Mouse (Mus musculus): ENCODE measurements around the gene Isoc2a.
"Not testable (repeated sequence)": the region's sequence is repeated elsewhere in the genome, so short reads cannot be mapped to it uniquely, and the experiment has no call there.

Isoc2a gene

DNA sequence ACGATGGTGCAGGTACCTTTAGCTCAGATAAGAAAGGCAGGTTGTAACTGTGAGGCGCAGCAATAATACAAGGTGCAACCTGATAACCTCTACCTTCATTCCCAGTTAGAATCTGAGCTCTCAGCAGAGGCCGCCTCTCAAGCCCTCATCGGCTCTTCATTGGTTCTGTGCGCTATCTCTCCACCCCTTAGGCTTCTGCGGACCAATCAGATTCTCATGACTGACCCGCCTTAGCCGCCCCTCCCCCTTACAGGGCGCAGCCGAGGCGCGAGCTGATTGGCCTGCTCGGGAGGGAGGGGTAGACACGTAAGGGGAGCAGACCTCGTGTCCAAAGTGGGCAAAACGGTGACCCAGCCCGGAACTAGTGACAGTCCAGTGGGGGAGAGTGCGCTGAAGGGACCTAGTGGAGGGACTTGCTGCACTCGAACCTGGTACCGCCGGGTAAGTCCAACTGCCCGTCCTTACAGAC is at the start of gene Isoc2a:
Gene Isoc2a (plus strand): TSS at position 401 of the 469 bp plus-strand sequence.
- DNase-seq (ENCODE audit: low spot score in 2 of 2), result peak; percentile 85

DNA sequence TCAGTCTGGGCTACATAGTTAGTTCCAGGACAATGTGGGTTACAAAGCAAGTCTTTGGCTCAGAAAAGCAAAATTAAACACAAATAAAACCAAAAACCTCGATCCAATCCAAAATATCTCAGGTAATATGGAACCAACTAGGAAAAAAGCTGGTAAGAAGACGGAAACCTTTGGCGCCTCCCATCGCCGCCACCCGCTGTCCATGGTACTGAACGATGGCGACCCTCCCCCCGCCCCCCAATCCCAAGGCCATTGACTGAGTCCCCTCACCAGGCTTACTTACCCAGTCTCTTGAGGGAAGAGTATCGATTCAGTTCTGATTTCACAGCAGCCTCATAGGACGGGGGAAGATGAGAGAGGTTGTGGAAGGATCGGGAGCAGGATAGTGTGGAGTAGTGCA is 46.5 kb upstream of the Isoc2a start:
- no peak for DNase-seq (ENCODE audit: low spot score in 2 of 2)

DNA sequence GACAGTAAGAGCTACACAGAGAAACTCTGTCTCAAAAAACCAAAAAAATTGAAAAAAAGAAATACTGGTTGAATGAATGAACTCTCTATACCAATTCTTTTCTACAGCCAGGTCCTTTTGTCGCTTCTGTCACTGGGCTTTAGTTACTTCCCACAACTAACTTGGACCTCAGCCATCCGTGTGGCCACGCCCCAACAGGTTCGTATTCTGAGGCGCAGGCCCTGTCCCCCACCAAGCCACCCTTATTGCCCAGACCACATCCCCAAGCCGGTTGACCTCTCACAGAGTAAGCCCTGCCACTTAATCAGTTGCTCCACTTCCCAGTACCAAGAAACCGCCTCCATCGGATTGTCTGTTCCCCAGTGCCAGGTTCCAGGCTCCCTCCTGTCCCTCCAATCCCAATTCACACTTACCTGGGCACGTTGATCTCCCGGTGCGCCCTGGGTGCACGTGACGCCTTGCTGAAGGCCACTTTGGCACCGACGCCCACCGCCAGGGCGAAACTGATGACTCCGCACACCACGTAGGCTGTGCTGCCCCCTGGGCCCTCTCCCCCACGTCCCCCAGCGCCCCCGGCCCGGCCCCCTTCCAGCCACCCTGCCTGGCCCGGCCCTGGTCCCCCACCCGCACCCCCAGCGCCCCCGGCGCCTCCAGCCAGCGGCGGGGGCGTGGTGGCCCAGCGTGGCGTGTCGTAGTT is 41.2 kb upstream of the Isoc2a start:
- no peak for DNase-seq (ENCODE audit: low spot score in 2 of 2)

DNA sequence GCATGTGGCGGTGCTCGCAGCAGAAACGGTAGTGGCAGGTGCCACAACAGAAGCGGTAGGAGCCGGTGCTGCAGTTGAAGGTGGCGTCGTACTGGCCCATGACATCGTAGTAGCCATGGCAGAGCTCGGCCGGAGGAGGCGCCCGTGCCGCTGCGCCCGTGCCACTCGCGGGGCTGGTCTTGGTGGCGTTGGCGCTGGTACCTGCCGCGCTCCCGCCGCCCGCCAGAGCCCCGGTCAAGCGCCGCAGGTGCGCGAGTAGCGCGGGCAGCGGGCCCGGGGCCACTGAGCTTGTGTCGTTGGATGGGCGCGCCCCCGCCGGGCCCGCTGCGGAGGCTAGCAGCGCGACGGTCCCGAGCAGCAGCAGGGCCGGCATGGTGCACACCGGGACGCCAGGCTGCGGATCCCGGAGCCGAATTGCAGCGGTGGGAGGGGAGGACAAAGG is 40.6 kb upstream of the Isoc2a start:
- DNase-seq (ENCODE audit: low spot score in 2 of 2), result peak; percentile 18 to 49

DNA sequence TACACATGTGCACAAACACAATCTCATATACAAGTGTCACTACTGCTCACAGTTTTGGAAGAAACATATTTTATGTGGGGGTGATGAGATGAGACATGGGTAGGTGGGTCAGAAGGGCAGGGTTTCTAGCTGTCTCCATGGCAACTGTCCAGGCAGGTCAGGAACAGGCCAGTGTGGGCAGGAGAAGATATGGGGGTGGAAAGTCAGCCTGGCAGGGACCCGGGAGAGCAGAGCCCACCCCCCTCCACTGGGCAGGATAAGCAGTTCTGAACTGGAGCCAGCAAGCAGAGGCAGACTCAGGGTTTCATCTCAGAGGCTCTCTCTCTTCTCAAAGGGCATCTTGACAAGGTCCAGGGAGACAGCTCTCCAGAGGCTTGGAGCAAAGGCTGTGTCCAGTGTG is 39.3 kb upstream of the Isoc2a start:
- DNase-seq (ENCODE audit: low spot score in 2 of 2), result no peak

DNA sequence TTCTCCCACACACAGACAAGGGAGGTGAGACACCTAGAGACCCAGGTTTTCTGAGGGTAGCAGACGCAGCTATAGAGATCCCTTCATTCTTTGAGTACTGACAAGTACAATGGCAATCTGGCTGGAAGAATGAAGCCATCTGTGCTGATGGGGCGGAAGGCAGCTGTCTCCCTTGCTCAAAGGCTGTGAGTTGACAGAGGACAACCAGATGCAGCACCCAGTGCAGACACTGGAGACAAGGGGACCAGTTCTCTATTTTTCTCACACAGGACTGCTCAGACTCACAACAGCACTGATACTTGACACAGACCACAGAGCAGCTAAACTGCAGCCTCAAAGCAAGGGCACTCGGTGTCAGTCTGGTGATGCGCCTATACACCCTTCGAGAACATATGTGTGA is 34.9 kb upstream of the Isoc2a start:
- no peak for DNase-seq (ENCODE audit: low spot score in 2 of 2)

DNA sequence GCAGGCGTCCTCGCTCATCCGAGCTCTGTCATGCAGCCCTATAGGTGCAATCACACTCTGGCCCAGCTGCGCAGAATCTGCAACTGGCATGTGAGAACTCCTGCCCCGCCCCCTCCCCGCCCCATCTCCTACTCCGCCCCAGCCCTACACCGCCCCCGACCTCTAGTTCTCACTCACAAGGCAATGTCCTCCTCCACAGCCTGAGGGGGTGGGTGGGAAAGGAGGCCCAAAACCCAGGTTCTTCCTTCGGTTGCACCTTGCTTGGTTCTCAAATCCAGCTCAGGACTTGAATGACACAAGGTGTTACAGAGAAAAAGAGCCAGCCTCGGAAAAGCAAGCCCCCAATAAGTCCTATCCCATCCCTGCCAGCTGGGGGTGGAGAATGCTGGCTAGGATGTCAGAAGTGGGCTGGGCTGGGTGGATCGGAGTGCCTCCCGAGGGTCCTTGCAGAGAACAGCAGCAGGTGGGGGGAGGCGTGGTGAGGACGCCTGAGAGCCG is 34.3 kb upstream of the Isoc2a start:
- no peak for DNase-seq (ENCODE audit: low spot score in 2 of 2)

DNA sequence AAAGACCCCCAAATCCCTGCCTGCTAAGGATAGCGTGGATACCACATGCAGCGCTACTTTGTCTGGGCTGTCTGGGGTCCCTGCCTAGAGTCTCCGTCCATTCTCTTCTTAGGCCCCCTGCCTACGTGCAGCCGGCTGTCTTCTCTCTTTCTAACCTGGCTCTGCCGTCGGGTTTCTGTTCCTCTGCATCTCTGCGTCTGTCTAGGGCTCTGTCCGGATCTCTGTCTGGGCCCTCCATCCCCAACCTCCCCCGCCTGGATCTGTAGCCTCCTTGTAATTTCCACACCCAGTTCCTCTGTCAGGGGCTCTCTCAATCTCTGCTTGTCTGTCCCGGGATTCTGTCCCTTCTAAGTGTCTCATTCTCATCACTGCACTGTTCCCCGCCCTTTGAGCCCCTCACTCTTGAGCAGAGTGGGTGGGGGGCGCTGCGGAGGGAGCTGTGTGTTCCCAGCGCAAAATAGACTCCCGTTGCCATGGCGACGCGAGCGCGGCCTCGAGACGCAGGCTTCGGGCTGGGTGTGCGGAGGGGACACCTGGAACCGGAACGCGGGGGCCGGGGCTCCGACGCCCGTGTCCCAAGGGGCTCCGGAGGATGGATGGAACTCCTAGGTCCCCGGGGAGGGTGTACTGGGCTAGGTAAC is 33.2 kb upstream of the Isoc2a start:
- no peak for DNase-seq (ENCODE audit: low spot score in 2 of 2)

DNA sequence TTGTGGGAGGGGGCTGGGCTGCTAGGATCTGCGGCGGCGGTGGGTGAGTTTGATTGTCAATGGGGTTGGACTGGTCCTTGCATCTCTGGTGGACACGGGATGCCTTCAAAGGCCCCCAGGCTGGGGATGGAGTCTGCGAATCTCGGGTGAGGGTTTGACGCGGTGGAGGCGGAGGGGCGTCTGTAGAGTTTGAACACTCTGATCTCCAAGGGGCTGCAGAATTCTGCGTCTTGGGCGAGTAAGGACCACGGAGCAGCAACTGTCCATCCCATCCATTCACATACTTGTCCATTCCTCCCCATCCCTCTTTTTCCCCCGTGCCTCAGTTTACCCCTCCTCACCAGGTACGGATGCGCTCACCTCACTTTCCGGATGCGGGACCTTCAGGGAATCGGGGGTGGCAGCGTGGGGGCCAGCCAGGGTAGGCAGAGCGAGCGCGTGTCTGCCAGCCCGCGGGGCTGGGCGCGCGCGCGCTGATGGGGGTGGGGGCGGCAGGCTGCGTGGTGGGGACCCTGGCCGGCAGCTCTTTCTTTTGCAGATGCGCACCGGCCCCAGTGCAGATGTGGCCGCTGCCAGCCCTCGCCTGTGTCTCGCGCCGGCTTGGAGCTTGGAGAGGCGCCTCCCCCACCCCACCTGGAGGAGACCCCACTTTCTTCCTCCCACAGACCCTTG is 32.6 kb upstream of the Isoc2a start, which contains the start of gene Shisa7:
Gene Shisa7 (minus strand): TSS at position 452 of the 672 bp plus-strand sequence.
- no peak for DNase-seq (ENCODE audit: low spot score in 2 of 2)

DNA sequence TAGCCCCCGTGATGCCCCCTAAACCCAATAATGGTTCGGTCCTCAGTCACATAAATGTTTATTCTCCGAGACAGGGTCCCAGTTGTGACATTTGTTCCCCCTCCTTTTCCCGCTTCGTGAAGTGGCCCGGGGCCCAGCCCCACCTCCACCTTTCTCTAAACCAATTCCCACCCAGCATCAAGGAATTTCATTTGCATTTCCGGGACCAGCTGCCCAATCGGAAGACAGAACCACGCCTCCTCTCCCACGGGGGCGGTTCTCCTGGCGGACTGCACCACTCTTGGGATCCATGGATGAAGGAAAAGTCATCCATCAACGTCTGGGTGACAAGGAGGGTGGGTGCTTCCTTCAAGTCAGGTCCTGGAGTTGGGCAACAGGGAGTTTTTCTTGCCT is 32.0 kb upstream of the Isoc2a start:
- DNase-seq (ENCODE audit: low spot score in 2 of 2), result no peak

DNA sequence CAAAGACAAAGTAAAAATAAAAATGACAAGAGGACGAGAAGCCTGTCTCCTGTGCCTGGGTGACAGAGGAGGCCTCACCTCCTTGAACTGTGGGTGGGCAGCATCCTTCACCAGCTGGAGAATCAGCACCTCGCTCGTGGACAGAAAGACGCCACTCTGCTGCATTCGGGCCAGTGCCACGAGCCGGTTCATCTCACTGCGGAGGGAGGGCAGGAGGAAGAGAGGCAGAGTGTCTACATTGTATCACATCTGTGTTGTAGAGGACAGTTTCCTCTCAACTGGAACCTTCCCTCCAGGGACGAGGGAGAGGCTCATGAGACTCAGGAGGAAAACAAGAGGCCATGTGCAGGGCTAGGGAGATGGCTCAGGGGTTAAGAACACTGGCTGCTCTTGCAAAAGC is 27.6 kb upstream of the Isoc2a start:
- no peak for DNase-seq (ENCODE audit: low spot score in 2 of 2)

DNA sequence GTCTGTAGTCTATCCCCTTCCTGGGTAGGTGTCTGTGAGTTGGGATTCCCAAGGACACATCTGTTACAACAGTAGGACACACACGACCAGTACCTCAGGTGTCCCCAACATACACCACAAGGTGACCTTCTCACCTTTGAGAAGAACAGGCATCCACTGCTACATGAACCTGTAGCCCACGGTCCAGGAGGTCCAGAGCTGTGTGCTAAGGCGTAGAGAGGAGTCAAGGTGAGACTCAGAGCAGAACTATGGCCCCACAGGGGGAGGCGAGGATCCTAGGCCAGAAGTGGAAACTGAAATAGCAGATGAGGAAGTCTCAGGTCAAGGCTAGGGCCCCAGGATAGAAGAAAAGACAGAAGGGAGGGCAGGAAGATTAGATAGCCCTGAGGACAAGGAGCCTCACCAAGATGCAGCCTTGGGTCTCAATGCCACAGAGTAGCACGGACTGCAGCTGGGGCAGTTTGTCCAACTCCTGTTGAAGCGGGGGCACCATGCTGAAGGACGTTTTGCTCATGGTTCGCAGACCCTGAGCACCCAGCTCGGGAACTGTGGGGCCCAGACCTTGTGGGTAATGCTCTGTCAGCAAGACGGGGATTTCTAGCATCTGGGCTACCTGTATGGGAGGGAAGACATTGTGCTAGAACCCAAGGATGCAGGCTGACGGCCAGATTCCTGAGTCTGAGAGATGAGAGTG is 26.2 kb upstream of the Isoc2a start:
- no peak for DNase-seq (ENCODE audit: low spot score in 2 of 2)

DNA sequence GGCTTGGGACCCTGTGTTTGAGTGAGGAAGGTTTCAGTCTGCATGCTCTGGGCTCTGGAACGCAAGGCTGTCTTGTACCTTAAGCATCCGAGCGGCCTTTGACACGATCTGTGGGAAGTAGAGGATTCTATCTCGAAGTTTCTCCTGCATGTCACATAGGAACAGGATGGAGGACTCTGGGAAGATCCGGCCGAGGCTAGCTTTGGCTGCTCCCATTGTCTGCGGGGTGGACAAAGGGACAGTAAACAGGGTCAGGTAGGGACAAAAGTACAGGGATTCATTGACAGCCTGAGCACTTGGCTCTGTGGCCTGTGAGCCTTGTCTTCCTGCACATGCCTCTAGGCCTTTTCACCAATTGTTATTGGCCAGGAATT is 25.7 kb upstream of the Isoc2a start:
- no peak for DNase-seq (ENCODE audit: low spot score in 2 of 2)

DNA sequence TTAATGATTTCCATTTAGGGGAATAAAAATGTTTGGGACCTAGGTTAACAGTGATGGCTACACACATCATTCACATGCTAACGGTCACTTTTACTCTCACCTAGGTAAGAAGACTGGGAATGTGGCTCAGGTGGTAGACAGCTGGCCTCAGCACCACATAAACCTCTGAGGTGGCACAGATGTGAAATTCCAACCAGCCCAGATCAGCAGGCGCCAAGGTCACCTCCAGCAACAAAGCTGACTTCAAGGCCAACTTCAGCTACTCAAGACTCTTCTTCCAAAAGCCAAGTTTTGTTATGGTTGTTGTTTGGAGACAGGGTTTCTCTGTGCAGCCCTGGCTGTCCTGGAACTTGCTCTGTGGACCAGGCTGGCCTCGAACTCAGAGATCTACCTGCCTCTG is 23.3 kb upstream of the Isoc2a start:
- no peak for DNase-seq (ENCODE audit: low spot score in 2 of 2)

DNA sequence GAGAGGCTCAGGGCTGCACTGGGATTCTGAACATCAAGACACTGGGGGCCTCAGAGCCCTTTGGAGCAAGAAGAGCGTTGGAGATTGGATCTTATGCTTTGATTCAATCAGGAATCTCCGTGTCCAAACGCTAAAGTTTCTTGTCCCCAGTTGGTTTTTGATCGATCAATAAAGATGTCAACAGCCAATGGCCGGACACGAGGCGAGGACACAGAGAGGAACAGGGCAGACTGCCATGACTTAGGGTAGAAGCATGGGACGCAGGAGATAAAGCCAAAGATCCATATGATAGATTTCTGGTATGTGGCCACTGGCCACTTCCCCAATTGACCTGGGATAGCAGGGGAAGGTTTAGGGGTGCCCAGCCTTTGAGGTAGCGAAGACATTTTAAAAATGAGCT is 20.4 kb upstream of the Isoc2a start:
- no peak for DNase-seq (ENCODE audit: low spot score in 2 of 2)

DNA sequence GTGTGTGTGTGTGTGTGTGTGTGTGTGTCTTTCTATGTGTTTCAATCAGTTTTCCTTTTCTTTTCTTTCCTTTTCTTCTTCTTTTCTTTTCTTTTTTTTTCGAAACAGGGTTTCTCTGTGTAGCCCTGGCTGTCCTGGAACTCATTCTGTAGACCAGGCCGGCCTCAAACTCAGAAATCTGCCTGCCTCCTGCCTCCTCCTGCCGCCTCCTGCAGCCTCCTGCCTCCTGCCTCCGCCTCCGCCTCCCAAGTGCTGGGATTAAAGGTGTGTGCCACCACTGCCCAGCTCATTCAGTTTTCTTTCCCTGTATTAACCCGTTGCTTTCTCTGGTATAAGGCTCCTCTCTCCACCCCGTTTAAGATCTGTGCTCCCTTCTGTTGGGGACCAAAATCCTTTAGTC is 19.6 kb upstream of the Isoc2a start:
- no peak for DNase-seq (ENCODE audit: low spot score in 2 of 2)

DNA sequence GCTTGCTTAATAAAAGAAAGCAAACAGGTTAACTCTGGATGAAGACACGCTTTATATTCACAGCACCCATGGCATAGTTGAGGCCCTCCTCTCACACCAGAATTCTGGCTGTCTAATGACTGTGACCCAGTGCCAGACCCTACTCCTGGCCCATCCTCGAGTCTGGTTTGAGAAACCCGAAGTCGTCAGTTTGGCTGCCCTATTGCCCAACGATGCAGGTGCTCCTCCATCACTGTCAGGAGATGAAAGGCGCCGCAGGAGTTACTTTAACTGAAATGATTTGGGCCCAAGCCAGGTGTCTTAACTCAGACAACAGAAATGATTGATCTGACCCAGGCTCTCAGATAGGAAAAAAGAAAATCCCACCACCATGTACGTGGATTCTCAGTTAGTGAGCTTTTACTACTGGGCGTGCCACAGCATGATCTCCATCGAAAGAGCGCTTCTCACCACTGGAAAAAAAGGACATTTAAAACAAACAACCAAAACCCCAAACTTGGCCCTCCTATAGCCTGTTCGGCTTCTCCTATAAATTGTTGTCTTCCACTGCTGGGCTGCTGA is 17.5 kb upstream of the Isoc2a start:
- DNase-seq (ENCODE audit: low spot score in 2 of 2), result no peak

DNA sequence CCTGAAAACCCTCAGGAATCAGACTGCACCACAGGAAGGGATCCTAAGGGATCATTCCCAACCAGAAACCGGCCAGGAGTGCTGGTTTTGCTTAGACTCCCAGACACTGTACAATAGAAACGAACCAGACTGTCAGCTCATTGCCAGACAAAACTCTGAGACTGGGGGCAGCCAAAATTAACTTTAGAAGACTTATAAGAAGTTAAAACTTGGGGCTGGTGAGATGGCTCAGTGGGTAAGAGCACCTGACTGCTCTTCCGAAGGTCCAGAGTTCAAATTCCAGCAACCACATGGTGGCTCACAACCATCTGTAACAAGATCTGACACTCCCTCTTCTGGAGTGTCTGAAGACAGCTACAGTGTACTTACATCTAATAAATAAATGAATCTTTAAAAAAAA is 16.0 kb upstream of the Isoc2a start:
- DNase-seq (ENCODE audit: low spot score in 2 of 2), result not testable (repeated sequence)

DNA sequence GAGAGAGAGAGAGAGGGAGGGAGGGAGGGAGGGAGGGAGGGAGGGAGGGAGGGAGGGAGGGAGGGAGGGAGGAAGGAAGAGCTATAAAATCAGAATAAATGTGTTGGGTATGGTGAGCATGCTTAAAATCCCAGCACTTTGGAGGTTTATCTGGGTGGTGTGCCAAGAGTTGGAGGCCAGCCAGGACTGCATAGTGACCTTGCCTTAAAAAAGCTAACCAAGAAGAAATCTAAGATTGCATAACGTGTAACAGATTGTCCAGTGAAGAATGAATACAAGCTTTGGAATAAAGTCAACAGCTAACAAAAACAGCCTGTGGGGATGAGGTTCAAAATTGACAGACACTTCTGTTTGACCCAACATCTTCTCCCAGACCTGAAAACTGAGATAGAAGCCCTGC is 13.9 kb upstream of the Isoc2a start:
- no peak for DNase-seq (ENCODE audit: low spot score in 2 of 2)

DNA sequence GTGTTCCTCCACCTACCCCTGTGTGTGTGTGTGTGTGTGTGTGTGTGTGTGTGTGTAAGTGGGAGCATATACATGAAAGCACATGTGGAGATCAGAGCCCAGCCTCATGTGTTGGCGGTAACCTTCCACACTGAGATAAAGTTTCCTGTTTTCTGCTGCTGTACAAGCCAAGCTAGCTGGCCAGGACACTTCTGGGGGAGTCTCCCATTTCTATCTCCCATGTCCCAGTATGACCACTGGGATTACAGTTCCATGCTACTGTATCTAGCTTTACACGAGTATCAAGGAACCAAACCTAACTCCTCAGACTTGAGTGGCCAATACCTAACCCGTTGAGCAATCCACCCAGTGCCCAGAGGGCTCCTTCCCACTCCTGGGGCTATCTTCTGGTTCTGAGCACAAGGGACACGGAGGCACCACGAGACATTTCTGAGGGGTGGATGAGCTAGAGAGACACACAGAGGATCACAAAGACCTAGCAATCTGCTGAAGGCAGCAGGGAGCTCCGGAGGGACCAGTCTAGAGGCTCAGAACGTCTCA is 13.3 kb upstream of the Isoc2a start:
- no peak for DNase-seq (ENCODE audit: low spot score in 2 of 2)

DNA sequence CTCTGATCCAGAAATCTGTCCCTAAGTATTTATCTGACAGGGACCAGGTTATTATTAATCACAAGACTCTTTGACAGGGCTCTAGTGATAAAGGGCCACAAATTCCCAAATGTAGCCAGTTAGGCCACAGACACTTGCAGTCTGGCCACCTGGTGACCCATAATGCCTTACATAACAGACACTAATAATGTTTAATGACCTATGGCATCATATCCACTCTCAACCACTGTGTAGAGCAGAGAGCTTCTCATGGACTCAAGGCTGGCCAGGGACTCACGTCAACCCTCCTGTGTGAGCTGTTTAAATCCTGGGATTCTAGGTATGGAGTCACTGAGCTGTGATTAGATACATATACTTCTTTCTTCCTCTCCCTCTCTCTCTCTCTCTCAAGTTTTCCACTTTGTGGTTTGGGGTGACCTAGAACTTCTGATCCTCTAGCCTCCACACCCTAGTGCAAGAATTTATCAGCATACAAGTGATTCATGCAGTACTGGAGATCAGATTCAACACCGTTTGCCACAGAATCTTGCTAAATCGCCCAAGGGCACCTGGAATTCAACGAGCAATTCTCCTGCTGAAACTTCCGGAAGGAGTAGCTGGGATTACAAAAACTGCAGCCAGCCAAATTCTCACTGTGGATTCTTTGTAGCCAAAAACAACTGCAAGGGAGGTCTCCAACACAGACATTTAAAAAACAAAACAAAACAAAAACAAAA is 12.7 kb upstream of the Isoc2a start:
- no peak for DNase-seq (ENCODE audit: low spot score in 2 of 2)
